Mouse (Mus musculus) heart, embryonic 14.5 days (tissue): Measurements from ENCODE around the gene Ccng2. TPM values are rescaled to one million over a fixed set of nuclear protein-coding genes. Genes with fewer than 3 reads are reported as not detected.

Experiments
- ATAC-seq: fragments of 200-750 bp; cut with Nextera tagmentation; 2 replicates; pipeline ENCODE4 v1.8.0; 2017; ENCODE audit warnings: low read depth, moderate TSS enrichment; ENCODE audit not compliant: insufficient number of reproducible peaks, insufficient read depth, low FRiP score
- H3K27ac ChIP-seq, 2 experiments: fragments of 200-500 bp in 1 of 2; fragments of 300-500 bp in 1 of 2; sonication (generic) in 1 of 2; replicated peaks in 1 of 2; 2 replicates each; pipeline ENCODE4 v1.5.1; 2012 to 2014; ENCODE audit warnings: low read depth in 2 of 2, low read length in 2 of 2, control low read depth in 1 of 2, mild to moderate bottlenecking in 1 of 2, mixed read lengths in 1 of 2; ENCODE audit not compliant: control insufficient read depth in 1 of 2, insufficient read depth in 1 of 2
- H3K27me3 ChIP-seq: fragments of 300-500 bp; sonication (generic); 2 replicates; pipeline ENCODE4 v1.6.1; 2014; ENCODE audit warnings: mild to moderate bottlenecking, low read length, control low read depth; ENCODE audit not compliant: control insufficient read depth, insufficient read depth
- H3K36me3 ChIP-seq: fragments of 300-500 bp; sonication (generic); 2 replicates; pipeline ENCODE4 v1.6.1; 2014; ENCODE audit warnings: mild to moderate bottlenecking, control low read depth, low read length, mixed read lengths; ENCODE audit not compliant: control insufficient read depth, insufficient read depth
- H3K4me1 ChIP-seq, 2 experiments: fragments of 200-500 bp in 1 of 2; fragments of 300-500 bp in 1 of 2; sonication (generic) in 1 of 2; 2 replicates each; pipeline ENCODE4 v1.6.1; 2012 to 2014; ENCODE audit warnings: low read length in 2 of 2, control low read depth in 1 of 2, mixed read lengths in 1 of 2; ENCODE audit not compliant: control insufficient read depth in 2 of 2, insufficient read depth in 2 of 2
- H3K4me2 ChIP-seq: fragments of 300-500 bp; sonication (generic); 2 replicates; pipeline ENCODE4 v1.6.1; 2014; ENCODE audit warnings: mild to moderate bottlenecking, low read length
- H3K4me3 ChIP-seq, 2 experiments: fragments of 200-500 bp in 1 of 2; fragments of 300-500 bp in 1 of 2; sonication (generic) in 1 of 2; 2 replicates each; pipeline ENCODE4 v1.5.1; 2012 to 2014; ENCODE audit warnings: low read length in 2 of 2, mild to moderate bottlenecking in 2 of 2, control low read depth in 1 of 2, low read depth in 1 of 2, moderate library complexity in 1 of 2; ENCODE audit not compliant: control insufficient read depth in 1 of 2, insufficient read depth in 1 of 2
- H3K9ac ChIP-seq: fragments of 300-500 bp; sonication (generic); 2 replicates; pipeline ENCODE4 v1.6.1; 2014; ENCODE audit warnings: mild to moderate bottlenecking, low read length
- H3K9me3 ChIP-seq: fragments of 300-500 bp; sonication (generic); 2 replicates; pipeline ENCODE4 v1.6.1; 2016; ENCODE audit warnings: low read length, control low read depth; ENCODE audit not compliant: control insufficient read depth
- WGBS: fragments of 180-500 bp; shearing (Covaris S2); extraction: QIAGEN DNeasy Blood & Tissue Kit; methylation state at CpG from one replicate; pipeline ENCODE4 v1.1.7; 2014; 5-methylcytosine and 5-hydroxymethylcytosine counted together
- polyA plus RNA-seq: library from polyadenylated mRNA; unstranded; fragments of >200 nt; fragmentation: Nextera tagmentation; extraction: Ambion mirVana; gene quantifications from 2 replicates; pipeline ENCODE4 v1.2.1, GENCODE M21; 2014

Gene Ccng2
- polyA plus RNA-seq, 1 experiment from 2014 or later: 44.2 TPM

DNA sequence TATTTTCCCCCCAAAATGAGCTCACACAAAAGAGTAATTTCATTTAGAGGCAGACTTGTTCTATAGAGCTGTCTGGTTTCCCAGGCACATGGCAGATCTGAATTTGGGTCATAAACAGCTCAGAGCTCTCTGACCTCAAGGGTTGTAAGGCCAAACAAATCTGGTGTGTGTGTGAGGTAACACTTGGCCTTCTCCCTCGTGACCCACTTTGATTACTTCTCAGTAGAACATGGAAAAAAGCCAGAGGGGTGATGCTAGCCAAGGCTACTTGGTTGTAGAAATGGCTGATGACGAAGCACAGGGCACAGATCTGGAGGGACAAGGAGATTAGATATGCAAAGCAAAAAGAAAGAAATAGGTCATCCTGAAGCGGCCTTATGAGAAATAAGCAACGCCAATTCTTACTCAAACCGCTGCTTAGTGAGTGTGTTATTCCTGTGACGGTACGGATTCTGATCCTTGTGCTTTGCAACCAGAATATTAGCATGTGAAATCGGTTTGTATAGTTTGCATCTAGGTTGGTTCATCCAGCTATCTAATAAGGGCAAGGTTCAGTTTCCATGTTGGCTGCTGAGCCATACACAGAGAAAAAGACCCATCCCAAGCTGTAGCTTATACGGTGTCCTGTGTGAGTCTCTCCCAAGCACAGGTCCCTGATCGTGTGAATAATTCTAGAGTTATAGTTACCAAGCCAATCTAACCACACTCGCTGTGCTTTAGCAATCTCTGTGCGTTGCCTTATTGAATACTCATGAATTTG is 15.9 kb upstream of the Ccng2 start:
- H3K36me3 ChIP-seq: no peaks in the 10 kb centered on the region
- 72% methylated on average over 12 of the region's 12 CpGs for WGBS
- H3K4me3 ChIP-seq: no peak overlapping the region
- H3K9me3 ChIP-seq: no peaks in the 10 kb centered on the region
- H3K4me2 ChIP-seq: no peak overlapping the region
- no peak overlapping the region for H3K27ac ChIP-seq
- H3K4me1 ChIP-seq: no peaks in the 10 kb centered on the region
- H3K27me3 ChIP-seq: no peaks in the 10 kb centered on the region
- ATAC-seq: no peak
- no peak overlapping the region for H3K9ac ChIP-seq

GRCm38 (mm10) chr5:93255759-93256265 is 11.2 kb upstream of the Ccng2 start:
- WGBS: 83% methylated on average over 5 of the region's 5 CpGs
- H3K9ac ChIP-seq: no peak overlapping the region
- H3K27me3 ChIP-seq: no peaks in the 10 kb centered on the region
- no peak overlapping the region for H3K4me3 ChIP-seq
- no peaks in the 10 kb centered on the region for H3K4me1 ChIP-seq
- H3K27ac ChIP-seq: no peak overlapping the region
- no peak for ATAC-seq
- no peaks in the 10 kb centered on the region for H3K36me3 ChIP-seq
- no peak overlapping the region for H3K4me2 ChIP-seq
- 0 out of 2 replicates have a peak, but pooled peaks cover 6% of the 10 kb centered on the region for H3K9me3 ChIP-seq

- Histone ChIP-seq H3K4me3 (no peak overlapping the region), H3K36me3 (no peaks in the 10 kb centered on the region), H3K9ac (no peak overlapping the region), H3K27ac (no peak overlapping the region), H3K4me2 (no peak overlapping the region), H3K4me1 (no peaks in the 10 kb centered on the region), H3K9me3 (0 out of 2 replicates have a peak, but pooled peaks cover 6% of the 10 kb centered on the region), H3K27me3 (no peaks in the 10 kb centered on the region)
- no peak for ATAC-seq
Observed at GRCm38 (mm10) chr5:93256820-93257405, 10.1 kb upstream of the Ccng2 start.

DNA sequence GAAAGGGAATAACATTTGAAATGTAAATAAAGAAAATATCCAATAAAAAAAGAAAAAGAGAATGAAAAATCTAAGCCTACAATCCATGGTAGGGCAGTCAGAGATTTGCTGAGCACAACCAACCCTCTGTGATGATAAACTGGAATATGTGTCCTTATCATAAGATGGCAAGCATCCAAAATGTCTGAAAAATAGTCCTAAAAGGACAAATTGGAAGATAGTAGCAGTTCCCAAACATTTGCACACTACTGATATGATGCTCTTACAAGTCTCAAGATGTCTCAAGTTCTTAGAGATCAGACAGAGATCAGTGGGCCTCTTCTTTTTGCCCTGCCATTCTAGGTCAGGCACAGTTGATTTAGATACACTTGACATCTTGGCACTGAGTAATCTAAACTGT is 7.7 kb upstream of the Ccng2 start:
- Histone ChIP-seq H3K9me3 (0 out of 2 replicates have a peak, but pooled peaks cover 6% of the 10 kb centered on the region), H3K36me3 (no peaks in the 10 kb centered on the region), H3K4me3 (no peak overlapping the region), H3K4me1 (peaks cover 7 to 14% of the 10 kb centered on the region in 2 experiments), H3K27ac (no peak overlapping the region), H3K4me2 (no peak overlapping the region), H3K27me3 (no peaks in the 10 kb centered on the region), H3K9ac (no peak overlapping the region)
- ATAC-seq: no peak

- no peak for ATAC-seq
- Histone ChIP-seq H3K27ac (no peak overlapping the region), H3K36me3 (no peaks in the 10 kb centered on the region), H3K9ac (no peak overlapping the region), H3K4me1 (peaks cover 9 to 21% of the 10 kb centered on the region in 2 experiments), H3K27me3 (no peaks in the 10 kb centered on the region), H3K4me2 (no peak overlapping the region), H3K4me3 (no peak overlapping the region), H3K9me3 (0 out of 2 replicates have a peak, but pooled peaks cover 6% of the 10 kb centered on the region)
- WGBS: 58% methylated on average over 3 of the region's 3 CpGs
Observed at GRCm38 (mm10) chr5:93260983-93261382, 6.1 kb upstream of the Ccng2 start.

GRCm38 (mm10) chr5:93262751-93263150 is 4.3 kb upstream of the Ccng2 start:
- no peak overlapping the region for H3K9ac ChIP-seq
- H3K4me2 ChIP-seq: no peak overlapping the region
- 60% methylated on average over 2 of the region's 2 CpGs for WGBS
- no peak overlapping the region for H3K4me3 ChIP-seq
- ATAC-seq: no peak
- no peaks in the 10 kb centered on the region for H3K9me3 ChIP-seq
- no peaks in the 10 kb centered on the region for H3K27me3 ChIP-seq
- peaks cover 9 to 26% of the 10 kb centered on the region in 2 experiments for H3K4me1 ChIP-seq
- H3K27ac ChIP-seq: no peak overlapping the region; a peak in 1 of 4 replicates
- H3K36me3 ChIP-seq: no peaks in the 10 kb centered on the region

DNA sequence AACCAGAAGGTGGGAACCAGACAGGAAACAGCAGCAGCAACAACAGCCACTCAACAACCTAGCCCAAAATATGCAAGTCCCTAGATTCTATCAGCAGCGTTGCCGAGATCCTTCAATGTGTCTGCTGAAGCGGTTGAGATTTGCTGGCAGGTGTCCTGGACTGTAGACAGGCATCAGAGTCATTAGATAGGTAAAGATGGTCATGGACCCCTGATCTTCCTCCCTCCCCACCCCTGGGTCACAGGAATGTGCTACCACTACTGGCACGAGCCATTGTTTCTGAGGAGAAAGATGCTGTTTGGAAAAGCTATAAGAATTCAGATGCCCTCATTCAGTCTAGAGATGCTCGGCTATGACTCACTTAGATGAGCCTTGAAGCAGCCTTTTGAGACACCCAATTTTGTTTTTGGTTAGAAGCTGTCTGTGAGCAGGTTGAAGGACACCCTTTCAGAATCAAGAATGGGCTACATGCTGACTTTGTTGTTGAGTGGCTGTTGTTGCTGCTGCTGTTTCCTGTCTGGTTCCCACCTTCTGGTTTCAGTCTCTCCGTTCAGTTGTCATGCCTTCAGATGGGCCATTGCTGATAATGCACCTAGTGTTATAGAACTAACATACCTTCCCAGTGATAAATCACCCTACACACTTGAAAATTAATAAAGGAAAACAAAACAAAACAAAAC is 3.5 kb upstream of the Ccng2 start:
- no peaks in the 10 kb centered on the region for H3K9me3 ChIP-seq
- no peak overlapping the region for H3K9ac ChIP-seq
- H3K27me3 ChIP-seq: no peaks in the 10 kb centered on the region
- no peak for ATAC-seq
- peaks cover 9 to 26% of the 10 kb centered on the region in 2 experiments for H3K4me1 ChIP-seq
- H3K36me3 ChIP-seq: no peaks in the 10 kb centered on the region
- no peak overlapping the region for H3K27ac ChIP-seq
- WGBS: 48% methylated on average over 6 of the region's 6 CpGs
- H3K4me2 ChIP-seq: no peak overlapping the region
- H3K4me3 ChIP-seq: no peak overlapping the region
